Mouse (Mus musculus) 3134 (cell line): ENCODE data around the gene Snapc5.
A peak's percentile ranks its signal among the peaks of the same experiment; 100 is the strongest.
"Not testable (repeated sequence)": the region's sequence is repeated elsewhere in the genome, so short reads cannot be mapped to it uniquely, and the experiment has no call there.

ENCODE experiments used
- DNase-seq: peaks from one replicate; pipeline ENCODE4 v3.0.0-alpha.2; 2011; ENCODE audit warnings: low spot score; ENCODE audit not compliant: insufficient read length; ENCODE audit errors: extremely low read depth

Snapc5 gene

GRCm38 (mm10) chr9:64178974-64179646, at the start of gene Snapc5:
Gene Snapc5 (plus strand): TSS chr9:64179274.
- DNase-seq = peak; percentile 85

- no peak for DNase-seq
Observed at GRCm38 (mm10) chr9:64131623-64132022, 47.5 kb upstream of the Snapc5 start.

- not testable (repeated sequence) for DNase-seq
Observed at GRCm38 (mm10) chr9:64138896-64139295, 40.2 kb upstream of the Snapc5 start.

- no peak for DNase-seq
Observed at GRCm38 (mm10) chr9:64139879-64140278, 39.2 kb upstream of the Snapc5 start.

GRCm38 (mm10) chr9:64156641-64157040, 22.4 kb upstream of the Snapc5 start:
- DNase-seq = no peak

GRCm38 (mm10) chr9:64160471-64160870, 18.6 kb upstream of the Snapc5 start:
- DNase-seq = no peak

- DNase-seq = not testable (repeated sequence)
Observed at GRCm38 (mm10) chr9:64169967-64170366, 9.1 kb upstream of the Snapc5 start.

- DNase-seq = peak; percentile 87
Observed at GRCm38 (mm10) chr9:64172145-64172815, 6.8 kb upstream of the Snapc5 start.

- DNase-seq = peak; percentile 80
Observed at GRCm38 (mm10) chr9:64172816-64173665, 6.0 kb upstream of the Snapc5 start, which contains the start of the genes Zwilch and Rpl4. Gene Zwilch (minus strand): TSS chr9:64173104. Gene Rpl4 (plus strand): TSS chr9:64173375.

- no peak for DNase-seq
Observed at GRCm38 (mm10) chr9:64173666-64174220, 5.3 kb upstream of the Snapc5 start.

GRCm38 (mm10) chr9:64174341-64174740, 4.7 kb upstream of the Snapc5 start:
- no peak for DNase-seq

- DNase-seq = no peak
Observed at GRCm38 (mm10) chr9:64174766-64175165, 4.3 kb upstream of the Snapc5 start.

- no peak for DNase-seq
Observed at GRCm38 (mm10) chr9:64175378-64175777, 3.7 kb upstream of the Snapc5 start.

GRCm38 (mm10) chr9:64178610-64178973, 482 bp upstream of the Snapc5 start:
- DNase-seq = no peak

GRCm38 (mm10) chr9:64183295-64183694, 4.2 kb downstream of the Snapc5 start:
- DNase-seq = not testable (repeated sequence)

GRCm38 (mm10) chr9:64184166-64184840, 5.2 kb downstream of the Snapc5 start:
- DNase-seq = no peak

GRCm38 (mm10) chr9:64193879-64194278, 14.8 kb downstream of the Snapc5 start:
- no peak for DNase-seq

- no peak for DNase-seq
Observed at GRCm38 (mm10) chr9:64195554-64195953, 16.5 kb downstream of the Snapc5 start.

GRCm38 (mm10) chr9:64197524-64197923, 18.4 kb downstream of the Snapc5 start:
- DNase-seq = no peak

GRCm38 (mm10) chr9:64198068-64198762, 19.1 kb downstream of the Snapc5 start:
- no peak for DNase-seq
